Mouse (Mus musculus): ENCODE measurements around the gene Prkcq. TPM values are rescaled to one million over a fixed set of nuclear protein-coding genes. Genes with fewer than 3 reads are reported as not detected.

The Prkcq gene
- polyA plus RNA-seq, 1 experiment: not detected

DNA sequence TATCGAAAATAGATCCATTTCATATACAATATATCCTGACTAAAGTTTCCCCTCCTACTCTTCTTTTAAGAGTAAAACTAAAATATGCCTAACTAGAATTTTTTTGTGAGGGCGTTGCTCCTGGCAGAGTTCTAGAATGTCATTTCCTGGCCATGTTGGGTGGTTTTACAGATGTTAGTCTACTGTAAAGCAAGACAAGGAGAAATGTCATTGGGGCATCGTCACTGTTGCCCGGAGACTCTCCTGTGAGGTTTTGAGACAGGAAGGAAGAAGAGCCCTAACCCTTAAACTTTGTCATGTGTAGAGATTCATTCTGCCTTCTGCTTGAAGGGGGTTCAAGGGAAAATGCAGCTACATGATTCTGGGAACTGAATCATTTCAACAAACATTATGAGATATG, 82.5 kb downstream of the Prkcq start:
- H3K36me3 ChIP-seq (ENCODE audit: control insufficient read depth): no peaks in the 10 kb centered on the region
- no peaks in the 10 kb centered on the region for H3K27me3 ChIP-seq (ENCODE audit: control insufficient read depth)
- H3K9me3 ChIP-seq (ENCODE audit: control insufficient read depth, low read length): no peaks in the 10 kb centered on the region
- H3K4me1 ChIP-seq (ENCODE audit: control insufficient read depth): no peaks in the 10 kb centered on the region
- no peak for TF ChIP-seq TAL1 (IDR thresholded peaks at IDR 0.05; ENCODE audit: low read length)
- no peak for TF ChIP-seq GATA1 (IDR thresholded peaks at IDR 0.05; ENCODE audit: low read length)
- no peak overlapping the region for H3K4me3 ChIP-seq (replicated peaks)

DNA sequence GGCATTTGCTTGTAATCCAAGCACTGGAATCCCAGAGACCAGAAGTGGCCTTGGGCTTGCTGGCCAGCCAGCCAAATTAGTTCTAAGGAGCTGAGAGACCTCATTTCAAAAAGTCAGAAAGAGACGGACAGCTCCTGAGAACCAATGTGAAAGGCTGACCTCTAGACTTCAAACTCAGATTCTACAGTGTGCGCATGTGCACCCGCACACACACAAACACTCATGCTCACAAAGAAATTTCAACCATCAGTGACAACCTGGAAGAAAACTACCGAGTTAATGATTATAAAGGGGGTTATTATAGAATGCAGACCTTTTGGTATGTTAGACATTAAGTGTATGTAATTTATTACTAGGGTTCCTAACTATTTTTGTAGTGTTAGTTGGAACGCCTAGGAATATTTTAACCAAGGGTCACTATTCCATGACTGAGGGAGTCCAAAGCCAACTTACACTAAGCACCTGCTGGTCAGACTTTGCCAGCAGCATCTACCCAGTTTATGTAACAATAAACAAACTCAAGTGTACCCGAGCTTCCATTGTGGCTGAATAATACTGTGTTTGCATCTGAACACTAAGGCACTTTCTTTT, 85.4 kb downstream of the Prkcq start:
- H3K4me1 ChIP-seq (ENCODE audit: control insufficient read depth): no peaks in the 10 kb centered on the region
- no peak overlapping the region for H3K4me3 ChIP-seq (replicated peaks)
- H3K36me3 ChIP-seq (ENCODE audit: control insufficient read depth): no peaks in the 10 kb centered on the region
- TF ChIP-seq TAL1 (IDR thresholded peaks at IDR 0.05; ENCODE audit: low read length): no peak
- TF ChIP-seq GATA1 (IDR thresholded peaks at IDR 0.05; ENCODE audit: low read length): no peak
- no peaks in the 10 kb centered on the region for H3K9me3 ChIP-seq (ENCODE audit: control insufficient read depth, low read length)
- H3K27me3 ChIP-seq (ENCODE audit: control insufficient read depth): no peaks in the 10 kb centered on the region

DNA sequence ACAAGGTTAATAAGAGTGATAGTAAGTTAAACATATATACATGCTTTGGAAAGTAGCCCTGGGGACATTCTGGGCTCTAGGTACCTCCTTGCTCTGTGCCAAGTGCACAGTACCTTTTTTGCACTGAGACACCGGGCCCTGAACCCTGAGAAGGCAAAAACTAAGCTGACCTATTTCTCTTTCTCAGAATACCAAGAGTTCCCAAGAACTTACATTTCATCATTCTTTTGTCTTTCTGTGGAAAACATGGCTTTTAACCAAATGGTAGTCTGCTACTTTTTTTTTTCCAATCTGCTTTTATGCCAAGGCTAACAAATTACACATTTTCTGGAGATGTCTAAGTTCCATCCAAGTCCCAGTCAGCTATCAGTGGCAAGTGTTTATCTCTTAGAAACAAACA, 86.3 kb downstream of the Prkcq start:
- no peaks in the 10 kb centered on the region for H3K9me3 ChIP-seq (ENCODE audit: control insufficient read depth, low read length)
- no peaks in the 10 kb centered on the region for H3K27me3 ChIP-seq (ENCODE audit: control insufficient read depth)
- H3K4me1 ChIP-seq (ENCODE audit: control insufficient read depth): no peaks in the 10 kb centered on the region
- no peak overlapping the region for H3K4me3 ChIP-seq (replicated peaks)
- H3K36me3 ChIP-seq (ENCODE audit: control insufficient read depth): no peaks in the 10 kb centered on the region
- TF ChIP-seq GATA1 (IDR thresholded peaks at IDR 0.05; ENCODE audit: low read length) (no peak), TAL1 (IDR thresholded peaks at IDR 0.05; ENCODE audit: low read length) (no peak)

DNA sequence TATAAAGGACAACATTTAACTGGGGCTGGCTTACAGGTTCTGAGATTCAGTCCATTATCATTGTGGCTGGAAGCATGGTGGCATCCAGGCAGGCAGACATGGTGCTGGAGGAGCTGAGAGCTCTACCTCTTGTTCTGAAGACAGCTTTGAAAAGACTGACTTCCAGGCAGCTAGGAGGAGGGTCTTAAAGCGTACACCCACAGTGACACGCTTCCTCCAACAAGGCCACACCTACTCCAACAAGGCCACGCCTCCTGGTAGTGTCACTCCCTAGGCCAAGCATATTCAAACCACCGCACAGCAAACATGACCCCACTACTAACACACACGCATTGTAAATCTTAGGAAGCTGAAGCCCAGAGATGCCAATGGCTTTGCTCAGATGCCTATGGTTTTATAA, 87.5 kb downstream of the Prkcq start:
- TF ChIP-seq GATA1 (IDR thresholded peaks at IDR 0.05; ENCODE audit: low read length) (no peak), TAL1 (IDR thresholded peaks at IDR 0.05; ENCODE audit: low read length) (no peak)
- H3K36me3 ChIP-seq (ENCODE audit: control insufficient read depth): no peaks in the 10 kb centered on the region
- no peaks in the 10 kb centered on the region for H3K27me3 ChIP-seq (ENCODE audit: control insufficient read depth)
- H3K9me3 ChIP-seq (ENCODE audit: control insufficient read depth, low read length): no peaks in the 10 kb centered on the region
- no peaks in the 10 kb centered on the region for H3K4me1 ChIP-seq (ENCODE audit: control insufficient read depth)
- no peak overlapping the region for H3K4me3 ChIP-seq (replicated peaks)

DNA sequence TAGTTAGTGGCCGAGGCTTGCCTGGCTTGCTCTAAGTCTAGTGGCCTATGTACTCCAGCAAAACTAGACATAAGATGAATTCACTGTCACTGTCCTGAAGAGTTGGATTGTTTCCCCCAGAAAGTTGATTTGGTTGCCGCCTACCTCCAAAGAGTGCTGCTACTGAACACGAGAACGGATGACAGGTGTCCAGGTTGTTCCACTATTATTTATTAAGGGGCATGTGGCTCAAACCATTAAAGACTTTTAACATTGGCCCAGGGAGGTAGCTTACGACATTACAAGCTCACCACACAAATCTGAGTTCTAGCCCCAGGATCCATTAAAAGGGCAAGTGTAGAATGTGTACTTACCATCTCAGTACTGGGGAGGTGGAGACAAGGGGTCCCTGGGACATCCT, 92.9 kb downstream of the Prkcq start:
- TF ChIP-seq GATA1 (IDR thresholded peaks at IDR 0.05; ENCODE audit: low read length) (no peak), TAL1 (IDR thresholded peaks at IDR 0.05; ENCODE audit: low read length) (no peak)
- H3K27me3 ChIP-seq (ENCODE audit: control insufficient read depth): no peaks in the 10 kb centered on the region
- no peaks in the 10 kb centered on the region for H3K9me3 ChIP-seq (ENCODE audit: control insufficient read depth, low read length)
- H3K36me3 ChIP-seq (ENCODE audit: control insufficient read depth): no peaks in the 10 kb centered on the region
- no peaks in the 10 kb centered on the region for H3K4me1 ChIP-seq (ENCODE audit: control insufficient read depth)
- no peak overlapping the region for H3K4me3 ChIP-seq (replicated peaks)

DNA sequence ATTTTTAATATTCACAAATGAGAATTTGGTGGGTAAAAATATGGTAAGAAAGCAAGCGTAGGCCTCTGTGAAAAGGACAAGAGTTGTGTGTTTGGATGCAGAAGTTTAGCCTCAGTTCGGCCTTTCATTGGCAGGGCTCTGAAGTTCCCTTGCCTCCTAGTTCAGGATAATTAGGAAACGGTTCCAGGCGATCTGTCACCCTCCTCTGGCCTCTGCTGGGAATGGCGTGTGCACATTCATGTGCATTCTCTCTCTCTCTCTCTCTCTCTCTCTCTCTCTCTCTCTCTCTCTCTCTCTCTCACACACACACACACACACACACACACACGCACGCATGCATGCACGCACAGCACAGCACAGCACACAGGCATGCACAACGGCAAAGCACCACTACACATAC, 93.5 kb downstream of the Prkcq start:
- H3K9me3 ChIP-seq (ENCODE audit: control insufficient read depth, low read length): no peaks in the 10 kb centered on the region
- H3K4me3 ChIP-seq (replicated peaks): no peak overlapping the region
- TF ChIP-seq TAL1 (IDR thresholded peaks at IDR 0.05; ENCODE audit: low read length) (no peak), GATA1 (IDR thresholded peaks at IDR 0.05; ENCODE audit: low read length) (no peak)
- no peaks in the 10 kb centered on the region for H3K36me3 ChIP-seq (ENCODE audit: control insufficient read depth)
- no peaks in the 10 kb centered on the region for H3K4me1 ChIP-seq (ENCODE audit: control insufficient read depth)
- no peaks in the 10 kb centered on the region for H3K27me3 ChIP-seq (ENCODE audit: control insufficient read depth)

DNA sequence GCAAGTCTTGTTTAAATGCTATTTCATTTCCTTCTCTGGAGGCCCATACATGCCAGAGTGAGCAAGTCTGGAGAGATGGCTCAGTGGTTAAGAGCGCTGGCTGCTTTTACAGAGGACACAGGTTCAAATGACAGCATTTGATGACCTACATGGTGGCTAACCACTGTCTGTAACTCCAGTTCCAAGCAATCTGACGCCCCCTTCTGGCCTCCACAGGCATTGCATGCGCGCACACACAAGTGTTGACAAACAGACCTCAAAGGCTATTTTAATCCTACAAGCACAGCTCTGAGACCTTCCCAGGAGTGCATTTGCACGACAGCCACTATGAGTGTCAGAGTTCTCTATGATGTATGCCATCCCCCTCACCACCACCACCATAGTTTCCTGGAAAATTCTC, 94.4 kb downstream of the Prkcq start:
- Histone ChIP-seq H3K27me3 (ENCODE audit: control insufficient read depth) (no peaks in the 10 kb centered on the region), H3K9me3 (ENCODE audit: control insufficient read depth, low read length) (no peaks in the 10 kb centered on the region), H3K36me3 (ENCODE audit: control insufficient read depth) (no peaks in the 10 kb centered on the region), H3K4me1 (ENCODE audit: control insufficient read depth) (no peaks in the 10 kb centered on the region), H3K4me3 (replicated peaks) (no peak overlapping the region)
- no peak for TF ChIP-seq TAL1 (IDR thresholded peaks at IDR 0.05; ENCODE audit: low read length)
- no peak for TF ChIP-seq GATA1 (IDR thresholded peaks at IDR 0.05; ENCODE audit: low read length)

DNA sequence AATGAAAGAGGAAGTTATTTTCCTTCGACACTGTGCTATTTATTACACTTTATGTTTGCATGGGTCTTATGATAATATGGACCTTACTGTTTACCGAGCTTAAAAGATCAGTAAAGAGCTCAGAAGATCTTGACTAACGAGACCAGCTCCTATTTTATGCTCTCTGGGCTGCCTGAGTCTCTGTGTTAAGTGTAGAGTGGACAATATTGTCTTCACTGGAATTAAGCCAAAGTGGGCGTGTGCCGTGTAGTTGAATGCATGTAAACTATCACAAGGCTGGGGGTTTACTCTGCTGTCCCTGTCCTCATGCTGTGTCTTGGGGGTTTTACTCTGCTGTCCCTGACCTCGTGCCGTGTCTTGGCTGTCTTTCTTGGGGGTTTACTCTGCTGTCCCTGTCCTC, 107.1 kb downstream of the Prkcq start:
- TF ChIP-seq TAL1 (IDR thresholded peaks at IDR 0.05; ENCODE audit: low read length): no peak
- TF ChIP-seq GATA1 (IDR thresholded peaks at IDR 0.05; ENCODE audit: low read length): no peak
- no peak overlapping the region for H3K4me3 ChIP-seq (replicated peaks)
- H3K27me3 ChIP-seq (ENCODE audit: control insufficient read depth): no peaks in the 10 kb centered on the region
- H3K36me3 ChIP-seq (ENCODE audit: control insufficient read depth): no peaks in the 10 kb centered on the region
- H3K4me1 ChIP-seq (ENCODE audit: control insufficient read depth): no peaks in the 10 kb centered on the region
- H3K9me3 ChIP-seq (ENCODE audit: control insufficient read depth, low read length): no peaks in the 10 kb centered on the region

DNA sequence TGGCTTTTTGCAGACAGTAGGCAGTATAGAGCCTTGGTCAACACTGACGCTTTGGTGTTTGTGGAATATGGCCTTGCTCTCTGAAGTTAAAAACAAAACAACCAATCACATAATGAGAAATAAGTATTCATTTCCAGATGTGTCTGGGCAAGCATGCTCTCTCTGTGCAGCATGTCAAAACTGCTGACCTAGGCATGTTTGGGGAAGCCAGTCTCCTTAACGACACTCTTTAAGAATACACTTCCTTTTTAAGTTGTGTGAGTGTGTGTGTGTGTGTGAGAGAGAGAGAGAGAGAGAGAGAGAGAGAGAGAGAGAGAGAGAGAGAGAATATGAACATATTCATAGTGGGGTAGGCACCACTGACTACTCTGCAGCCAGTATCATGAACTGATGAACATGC, 108.3 kb downstream of the Prkcq start:
- TF ChIP-seq GATA1 (IDR thresholded peaks at IDR 0.05; ENCODE audit: low read length) (no peak), TAL1 (IDR thresholded peaks at IDR 0.05; ENCODE audit: low read length) (no peak)
- no peaks in the 10 kb centered on the region for H3K36me3 ChIP-seq (ENCODE audit: control insufficient read depth)
- no peaks in the 10 kb centered on the region for H3K9me3 ChIP-seq (ENCODE audit: control insufficient read depth, low read length)
- H3K4me3 ChIP-seq (replicated peaks): no peak overlapping the region
- H3K27me3 ChIP-seq (ENCODE audit: control insufficient read depth): no peaks in the 10 kb centered on the region
- no peaks in the 10 kb centered on the region for H3K4me1 ChIP-seq (ENCODE audit: control insufficient read depth)

Data from erythroblast, embryonic 14.5 days (primary cell).